Mouse (Mus musculus): ENCODE measurements at regions not wholly inside any gene's neighbourhood (a gene's known extent, or its start where the extent isn't known, plus 50 kb on each side); places are given as distances from the start of the nearest gene placed in this dataset.

DNA sequence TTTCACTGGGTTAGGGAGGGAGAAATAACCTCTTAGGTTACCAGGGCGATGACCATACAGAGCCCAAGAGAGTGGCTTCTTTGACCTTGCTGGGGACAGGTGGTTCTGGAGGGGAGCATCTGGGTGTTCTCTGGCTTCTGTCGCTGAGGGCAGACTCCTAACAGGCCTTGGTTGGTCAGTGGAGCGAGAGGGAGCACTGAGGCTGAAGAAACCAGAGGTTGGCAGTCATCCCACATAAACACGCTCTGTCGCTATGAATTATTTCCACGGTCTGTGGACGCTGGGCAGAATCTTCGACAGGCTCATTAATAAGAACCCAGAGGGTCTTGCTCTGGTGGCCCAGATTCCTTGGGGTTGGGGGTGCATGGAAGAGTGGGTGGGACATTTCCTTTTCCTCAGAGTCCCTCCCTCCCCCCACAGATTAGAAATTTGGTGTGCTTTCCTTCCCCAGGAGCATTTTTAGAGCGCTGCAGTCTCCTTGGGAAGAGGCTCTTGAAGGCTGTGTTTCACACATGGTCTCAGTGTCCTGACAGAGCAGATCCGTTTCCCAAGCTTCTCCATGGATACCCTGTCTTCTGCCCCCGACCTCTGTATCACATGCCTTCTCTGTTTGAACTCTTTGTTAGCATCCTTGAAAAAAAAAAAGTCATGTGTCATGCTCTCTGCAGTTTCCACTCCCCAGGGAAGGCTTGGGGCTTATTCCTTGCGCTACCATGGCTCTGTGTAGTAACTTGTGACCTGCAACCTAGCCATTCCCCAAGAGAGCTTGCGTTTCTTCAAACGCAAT, 190.1 kb downstream of the 4933412E24Rik start:
- H3K27ac ChIP-seq (ENCODE audit: low read depth, low read length) = no peak overlapping the region
- no peak overlapping the region for H3K4me2 ChIP-seq
- H3K9ac ChIP-seq (ENCODE audit: low read depth, low read length) = no peak overlapping the region
- H3K4me3 ChIP-seq (ENCODE audit: low read depth, low read length) = no peak overlapping the region
- ATAC-seq (replicated peaks; ENCODE audit: low FRiP score) = no peak
- no peaks in the 10 kb centered on the region for H3K27me3 ChIP-seq (replicated peaks; ENCODE audit: control insufficient read depth, insufficient read depth, low read length)
- no peaks in the 10 kb centered on the region for H3K9me3 ChIP-seq (ENCODE audit: control insufficient read depth, low read length)
- DNase-seq (ENCODE audit: low spot score) = no peak
- 67% methylated on average over 14 of the region's 14 CpGs for WGBS
- no peaks in the 10 kb centered on the region for H3K36me3 ChIP-seq (ENCODE audit: control insufficient read depth, insufficient read depth, low read length)
- no peaks in the 10 kb centered on the region for H3K4me1 ChIP-seq (replicated peaks; ENCODE audit: control insufficient read depth, insufficient read depth, low read length)

GRCm38 (mm10) chr15:59823921-59824320, 192.5 kb downstream of the 4933412E24Rik start:
- 60% methylated on average over 2 of the region's 2 CpGs for WGBS
- no peaks in the 10 kb centered on the region for H3K27me3 ChIP-seq (replicated peaks; ENCODE audit: control insufficient read depth, insufficient read depth, low read length)
- no peak overlapping the region for H3K9ac ChIP-seq (ENCODE audit: low read depth, low read length)
- no peaks in the 10 kb centered on the region for H3K36me3 ChIP-seq (ENCODE audit: control insufficient read depth, insufficient read depth, low read length)
- H3K4me2 ChIP-seq = no peak overlapping the region
- no peak overlapping the region for H3K4me3 ChIP-seq (ENCODE audit: low read depth, low read length)
- no peaks in the 10 kb centered on the region for H3K9me3 ChIP-seq (ENCODE audit: control insufficient read depth, low read length)
- DNase-seq (ENCODE audit: low spot score) = no peak
- H3K4me1 ChIP-seq (replicated peaks; ENCODE audit: control insufficient read depth, insufficient read depth, low read length) = no peaks in the 10 kb centered on the region
- no peak for ATAC-seq (replicated peaks; ENCODE audit: low FRiP score)
- H3K27ac ChIP-seq (ENCODE audit: low read depth, low read length) = no peak overlapping the region

DNA sequence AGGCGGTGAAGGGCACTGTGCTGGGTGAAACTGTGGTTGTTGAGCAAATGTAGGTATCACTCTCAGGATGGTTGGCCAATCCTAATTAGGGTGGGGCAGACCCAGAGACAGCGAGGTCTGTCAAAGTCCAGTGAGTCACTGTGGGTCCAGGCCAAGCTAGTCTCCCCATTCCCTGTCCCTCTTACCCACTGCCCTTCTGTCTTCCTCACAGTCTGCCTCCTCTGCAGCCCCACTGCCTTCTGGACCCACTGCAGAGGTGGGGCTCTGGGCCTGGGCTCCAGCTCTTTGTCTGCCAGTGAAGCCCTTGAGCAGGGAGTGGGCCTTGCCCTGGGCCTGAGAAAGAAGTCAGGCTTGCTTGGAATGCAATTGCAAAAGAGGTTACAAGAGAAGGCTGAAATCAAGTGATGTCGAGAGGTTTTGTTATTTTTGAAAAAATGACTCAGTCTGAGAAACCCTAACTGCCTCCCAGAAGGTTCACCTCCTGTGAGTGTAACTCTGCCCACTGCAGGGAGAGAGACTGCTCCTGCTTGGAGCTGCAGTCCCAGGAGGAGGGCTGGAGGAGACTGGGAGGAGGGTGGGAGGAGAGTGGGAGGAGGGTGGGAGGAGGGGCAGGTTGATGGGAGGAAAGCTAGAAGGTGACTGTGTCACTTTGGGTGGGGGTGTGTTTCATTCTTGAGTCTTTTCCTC, 193.3 kb downstream of the 4933412E24Rik start:
- Histone ChIP-seq H3K36me3 (ENCODE audit: control insufficient read depth, insufficient read depth, low read length) (no peaks in the 10 kb centered on the region), H3K9ac (ENCODE audit: low read depth, low read length) (no peak overlapping the region), H3K27me3 (replicated peaks; ENCODE audit: control insufficient read depth, insufficient read depth, low read length) (no peaks in the 10 kb centered on the region), H3K4me2 (no peak overlapping the region), H3K4me3 (ENCODE audit: low read depth, low read length) (no peak overlapping the region), H3K4me1 (replicated peaks; ENCODE audit: control insufficient read depth, insufficient read depth, low read length) (no peaks in the 10 kb centered on the region), H3K27ac (ENCODE audit: low read depth, low read length) (no peak overlapping the region), H3K9me3 (ENCODE audit: control insufficient read depth, low read length) (no peaks in the 10 kb centered on the region)
- ATAC-seq (replicated peaks; ENCODE audit: low FRiP score) (no peak), DNase-seq (ENCODE audit: low spot score) (no peak)
- WGBS = 67% methylated on average over 3 of the region's 3 CpGs

DNA sequence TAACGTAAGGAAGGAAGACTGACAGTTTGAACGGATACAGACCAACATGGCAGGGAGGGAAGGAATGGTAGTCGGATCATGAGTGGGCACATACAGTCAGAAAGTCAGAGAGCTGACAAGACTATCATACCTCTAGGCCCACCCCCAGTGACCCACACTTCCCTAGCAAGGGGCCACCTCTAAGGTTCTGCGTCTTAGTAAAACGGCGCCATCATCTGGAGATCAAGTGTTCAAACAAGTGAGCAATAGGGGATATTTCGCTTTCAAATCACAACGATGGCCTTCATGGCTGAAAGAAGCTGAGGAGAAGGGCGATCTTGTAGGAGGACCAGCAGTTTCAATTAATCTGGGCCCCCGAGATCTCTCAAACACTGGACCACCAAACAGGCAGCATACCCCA, 196.1 kb downstream of the 4933412E24Rik start:
- H3K4me3 ChIP-seq (ENCODE audit: low read depth, low read length) = no peak overlapping the region

GRCm38 (mm10) chr15:59816031-59816430, 200.4 kb downstream of the 4933412E24Rik start:
- no peaks in the 10 kb centered on the region for H3K9me3 ChIP-seq (ENCODE audit: control insufficient read depth, low read length)
- 88% methylated on average over 8 of the region's 8 CpGs for WGBS
- H3K4me2 ChIP-seq = no peak overlapping the region
- ATAC-seq (replicated peaks; ENCODE audit: low FRiP score) (no peak), DNase-seq (ENCODE audit: low spot score) (no peak)
- H3K9ac ChIP-seq (ENCODE audit: low read depth, low read length) = no peak overlapping the region
- H3K4me3 ChIP-seq (ENCODE audit: low read depth, low read length) = no peak overlapping the region
- H3K27ac ChIP-seq (ENCODE audit: low read depth, low read length) = no peak overlapping the region
- no peaks in the 10 kb centered on the region for H3K27me3 ChIP-seq (replicated peaks; ENCODE audit: control insufficient read depth, insufficient read depth, low read length)
- H3K4me1 ChIP-seq (replicated peaks; ENCODE audit: control insufficient read depth, insufficient read depth, low read length) = no peaks in the 10 kb centered on the region
- no peaks in the 10 kb centered on the region for H3K36me3 ChIP-seq (ENCODE audit: control insufficient read depth, insufficient read depth, low read length)

More for the DNA sequence above, 196.1 kb downstream of the 4933412E24Rik start:
- DNase-seq (ENCODE audit: low spot score) (no peak), ATAC-seq (replicated peaks; ENCODE audit: low FRiP score) (no peak)
- Histone ChIP-seq H3K4me1 (replicated peaks; ENCODE audit: control insufficient read depth, insufficient read depth, low read length) (no peaks in the 10 kb centered on the region), H3K27ac (ENCODE audit: low read depth, low read length) (no peak overlapping the region), H3K27me3 (replicated peaks; ENCODE audit: control insufficient read depth, insufficient read depth, low read length) (no peaks in the 10 kb centered on the region), H3K9me3 (ENCODE audit: control insufficient read depth, low read length) (no peaks in the 10 kb centered on the region), H3K9ac (ENCODE audit: low read depth, low read length) (no peak overlapping the region), H3K36me3 (ENCODE audit: control insufficient read depth, insufficient read depth, low read length) (no peaks in the 10 kb centered on the region), H3K4me2 (no peak overlapping the region)
- 68% methylated on average over 10 of the region's 10 CpGs for WGBS

GRCm38 (mm10) chr15:59811566-59811965, 204.8 kb downstream of the 4933412E24Rik start:
- H3K36me3 ChIP-seq (ENCODE audit: control insufficient read depth, insufficient read depth, low read length) = no peaks in the 10 kb centered on the region
- no peaks in the 10 kb centered on the region for H3K4me1 ChIP-seq (replicated peaks; ENCODE audit: control insufficient read depth, insufficient read depth, low read length)
- DNase-seq (ENCODE audit: low spot score) (no peak), ATAC-seq (replicated peaks; ENCODE audit: low FRiP score) (no peak)
- 30% methylated on average over 3 of the region's 3 CpGs for WGBS
- no peak overlapping the region for H3K27ac ChIP-seq (ENCODE audit: low read depth, low read length)
- no peaks in the 10 kb centered on the region for H3K9me3 ChIP-seq (ENCODE audit: control insufficient read depth, low read length)
- H3K4me2 ChIP-seq = no peak overlapping the region
- H3K4me3 ChIP-seq (ENCODE audit: low read depth, low read length) = no peak overlapping the region
- no peaks in the 10 kb centered on the region for H3K27me3 ChIP-seq (replicated peaks; ENCODE audit: control insufficient read depth, insufficient read depth, low read length)
- H3K9ac ChIP-seq (ENCODE audit: low read depth, low read length) = no peak overlapping the region

GRCm38 (mm10) chr15:59809361-59809760, 207.1 kb downstream of the 4933412E24Rik start:
- Histone ChIP-seq H3K4me2 (no peak overlapping the region), H3K4me1 (replicated peaks; ENCODE audit: control insufficient read depth, insufficient read depth, low read length) (no peaks in the 10 kb centered on the region), H3K9ac (ENCODE audit: low read depth, low read length) (no peak overlapping the region), H3K27ac (ENCODE audit: low read depth, low read length) (no peak overlapping the region), H3K4me3 (ENCODE audit: low read depth, low read length) (no peak overlapping the region), H3K27me3 (replicated peaks; ENCODE audit: control insufficient read depth, insufficient read depth, low read length) (no peaks in the 10 kb centered on the region), H3K9me3 (ENCODE audit: control insufficient read depth, low read length) (no peaks in the 10 kb centered on the region), H3K36me3 (ENCODE audit: control insufficient read depth, insufficient read depth, low read length) (no peaks in the 10 kb centered on the region)
- DNase-seq (ENCODE audit: low spot score) (no peak), ATAC-seq (replicated peaks; ENCODE audit: low FRiP score) (no peak)
- 78% methylated on average over 6 of the region's 6 CpGs for WGBS

DNA sequence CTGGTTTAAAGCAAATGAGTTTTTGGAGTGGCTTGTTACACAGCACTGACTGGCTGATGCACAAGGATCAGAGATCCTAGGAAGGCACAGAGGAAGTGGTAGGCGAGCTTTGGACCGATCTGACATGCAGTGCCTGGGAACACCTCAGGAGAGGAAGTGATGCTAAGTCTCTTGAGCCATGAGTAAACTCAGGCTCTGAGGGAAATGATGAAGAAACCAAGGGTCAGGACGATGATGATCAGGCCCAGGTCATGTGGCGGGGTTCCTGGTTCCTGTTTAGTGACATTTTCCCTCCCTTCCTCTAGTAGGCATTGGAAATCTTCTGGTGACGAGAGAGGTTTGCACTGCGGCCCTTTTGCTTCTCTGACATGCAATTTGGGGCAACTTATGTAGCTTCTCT, 208.7 kb downstream of the 4933412E24Rik start:
- no peak overlapping the region for H3K9ac ChIP-seq (ENCODE audit: low read depth, low read length)
- DNase-seq (ENCODE audit: low spot score) (no peak), ATAC-seq (replicated peaks; ENCODE audit: low FRiP score) (no peak)
- H3K27me3 ChIP-seq (replicated peaks; ENCODE audit: control insufficient read depth, insufficient read depth, low read length) = no peaks in the 10 kb centered on the region
- no peak overlapping the region for H3K27ac ChIP-seq (ENCODE audit: low read depth, low read length)
- H3K36me3 ChIP-seq (ENCODE audit: control insufficient read depth, insufficient read depth, low read length) = no peaks in the 10 kb centered on the region
- 60% methylated on average over 6 of the region's 6 CpGs for WGBS
- H3K9me3 ChIP-seq (ENCODE audit: control insufficient read depth, low read length) = no peaks in the 10 kb centered on the region
- no peak overlapping the region for H3K4me3 ChIP-seq (ENCODE audit: low read depth, low read length)
- no peak overlapping the region for H3K4me2 ChIP-seq
- no peaks in the 10 kb centered on the region for H3K4me1 ChIP-seq (replicated peaks; ENCODE audit: control insufficient read depth, insufficient read depth, low read length)

- Histone ChIP-seq H3K36me3 (ENCODE audit: control insufficient read depth, insufficient read depth, low read length) (no peaks in the 10 kb centered on the region), H3K9ac (ENCODE audit: low read depth, low read length) (no peak overlapping the region), H3K4me3 (ENCODE audit: low read depth, low read length) (no peak overlapping the region), H3K4me1 (replicated peaks; ENCODE audit: control insufficient read depth, insufficient read depth, low read length) (no peaks in the 10 kb centered on the region), H3K9me3 (ENCODE audit: control insufficient read depth, low read length) (no peaks in the 10 kb centered on the region), H3K4me2 (no peak overlapping the region), H3K27me3 (replicated peaks; ENCODE audit: control insufficient read depth, insufficient read depth, low read length) (no peaks in the 10 kb centered on the region), H3K27ac (ENCODE audit: low read depth, low read length) (no peak overlapping the region)
- DNase-seq (ENCODE audit: low spot score) (no peak), ATAC-seq (replicated peaks; ENCODE audit: low FRiP score) (no peak)
- WGBS = 87% methylated on average over 2 of the region's 2 CpGs
Measured at GRCm38 (mm10) chr15:59805771-59806170, 210.6 kb downstream of the 4933412E24Rik start.
